Mouse (Mus musculus): Measurements from ENCODE around the gene BC005537. TPM values are rescaled to one million over a fixed set of nuclear protein-coding genes. Genes with fewer than 3 reads are reported as not detected.

The BC005537 gene
- total RNA-seq, 2 experiments from 2014 or later, result 42.4 to 91.9 TPM

DNA sequence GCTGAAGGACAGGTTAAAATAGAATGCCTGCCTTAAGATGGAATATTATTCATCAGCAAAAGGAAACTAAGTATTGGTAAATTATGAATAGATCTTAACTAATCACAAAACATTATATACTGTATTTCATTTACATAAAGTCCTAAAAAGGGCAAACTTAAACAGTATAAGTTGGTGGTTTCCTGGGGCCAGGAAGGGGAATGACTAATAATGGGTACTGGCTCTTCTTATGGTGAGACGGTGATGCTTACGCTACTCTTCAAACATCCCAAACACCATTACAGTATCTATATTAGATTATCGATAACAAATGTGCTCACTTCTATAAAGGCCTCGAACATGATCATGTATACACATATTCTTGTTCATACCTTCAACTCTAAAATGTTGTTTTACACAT lies 2.8 kb upstream of the BC005537 start:
- ATAC-seq (replicated peaks; ENCODE audit: low FRiP score, low TSS enrichment, poor library complexity, severe bottlenecking), result no peak

DNA sequence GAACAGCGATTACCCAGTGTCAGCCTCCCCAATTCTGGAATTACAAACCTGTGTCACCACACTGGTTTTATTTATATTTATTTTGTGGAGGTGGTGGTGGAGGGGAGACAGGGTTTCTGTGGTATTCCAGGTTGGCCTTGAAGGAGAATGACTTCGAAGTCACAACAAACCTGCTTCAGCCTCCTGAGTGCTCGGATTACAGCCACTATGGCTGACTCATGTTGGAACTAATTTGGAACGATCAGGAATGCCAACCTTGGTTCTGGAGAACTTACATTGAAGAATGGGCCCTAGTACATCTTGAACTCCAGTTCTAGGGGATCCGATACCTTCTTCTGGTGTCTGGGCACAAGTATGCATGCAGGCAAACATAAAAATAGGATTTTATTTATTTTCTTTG lies 2.1 kb upstream of the BC005537 start:
- ATAC-seq (replicated peaks; ENCODE audit: low FRiP score, low TSS enrichment, poor library complexity, severe bottlenecking), result no peak

DNA sequence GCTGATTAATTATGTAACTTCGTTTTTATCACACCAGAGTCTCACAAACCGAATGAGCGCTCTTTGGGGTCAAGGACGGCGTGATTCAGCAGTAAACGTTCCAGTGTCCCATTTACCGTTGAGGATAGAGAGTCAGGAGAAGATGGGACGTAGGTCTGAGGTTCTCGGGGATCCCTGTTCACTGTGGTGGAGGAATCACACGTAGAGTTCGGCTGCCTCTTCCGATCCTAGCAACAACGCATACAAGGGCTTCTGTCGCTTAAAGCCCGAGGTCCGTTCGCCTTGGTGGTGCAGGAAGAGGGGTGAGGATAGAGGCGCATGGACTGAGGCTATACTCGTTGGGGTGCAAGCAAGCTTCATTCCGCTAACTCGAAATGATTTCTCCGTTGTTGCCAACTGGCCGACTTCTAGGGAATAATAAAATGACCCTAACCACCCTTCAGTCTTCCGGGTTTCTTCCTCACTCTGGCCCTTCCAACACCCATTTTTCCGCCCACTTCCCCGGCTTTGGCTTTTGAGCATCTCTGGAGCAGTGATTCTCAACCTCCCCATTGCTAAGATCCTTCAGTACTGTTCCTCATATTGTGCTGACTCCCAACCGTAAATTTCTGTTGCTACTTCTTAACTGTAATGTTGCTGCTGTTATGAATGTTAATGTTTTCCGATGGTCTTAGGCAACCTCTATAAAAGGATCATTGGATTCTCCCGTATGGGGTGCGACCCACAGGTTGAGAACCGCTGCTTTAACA lies 1.4 kb upstream of the BC005537 start:
- ATAC-seq (replicated peaks; ENCODE audit: low FRiP score, low TSS enrichment, poor library complexity, severe bottlenecking), result peak; percentile 7; the same call in 1 of the 2 replicates

DNA sequence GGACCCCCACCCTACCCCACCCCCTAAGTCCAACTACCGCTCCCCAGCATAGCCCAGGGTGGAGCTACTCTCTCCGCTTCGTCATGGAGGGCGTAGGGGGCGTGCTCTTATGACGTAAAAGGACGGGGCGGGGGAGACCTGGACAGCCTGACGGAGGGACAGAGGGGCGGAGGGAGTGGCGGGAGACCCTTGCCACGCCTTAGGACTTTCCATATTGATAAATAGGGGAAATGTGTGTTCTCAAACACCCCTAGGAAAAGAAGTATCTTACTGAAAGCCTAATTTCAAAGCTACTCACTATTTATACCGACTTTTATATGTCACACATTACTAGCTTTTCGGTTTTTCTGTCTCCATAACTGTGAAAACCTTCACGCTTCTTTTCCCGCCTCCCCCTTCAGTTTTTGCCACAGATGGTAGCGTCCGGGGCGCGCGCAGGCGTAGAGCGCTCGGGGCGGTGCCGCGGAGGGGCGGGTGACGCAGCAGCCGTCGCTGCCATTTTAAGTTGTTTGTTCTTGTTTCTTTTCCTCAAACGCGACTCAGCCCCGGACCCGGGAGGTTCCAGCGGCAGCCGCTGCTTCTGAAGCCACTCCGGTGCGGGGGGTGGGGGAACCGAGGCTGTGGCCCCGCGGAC lies 666 bp upstream of the BC005537 start:
- ATAC-seq (replicated peaks; ENCODE audit: low FRiP score, low TSS enrichment, poor library complexity, severe bottlenecking), result peak; percentile 89

DNA sequence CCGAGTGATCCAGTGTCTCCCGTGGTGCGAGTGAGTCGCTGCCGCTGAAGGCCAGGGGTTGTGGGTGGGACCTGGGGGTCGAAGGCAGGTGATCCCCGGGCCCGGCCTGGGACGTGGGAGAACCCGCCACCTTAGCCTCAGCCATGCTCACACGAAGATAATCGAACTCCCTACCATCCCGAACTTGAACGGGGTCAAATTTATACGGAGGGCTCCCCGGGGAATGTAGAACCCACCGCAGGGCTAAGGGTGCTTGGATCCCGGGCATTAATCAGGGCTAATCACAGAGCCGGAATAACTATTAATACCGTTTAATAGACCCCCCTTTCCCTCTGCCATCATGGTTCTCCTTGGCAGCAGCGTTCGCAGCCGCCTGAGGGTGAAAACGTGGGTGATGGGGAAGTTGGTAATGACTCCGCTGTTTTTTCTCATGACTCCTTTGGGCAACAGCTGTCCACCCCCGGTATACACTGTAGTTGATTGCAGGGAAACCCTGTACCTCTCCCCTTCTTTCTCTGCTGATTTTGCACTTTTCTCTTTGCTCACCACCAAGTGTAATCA lies 754 bp downstream of the BC005537 start:
- ATAC-seq (replicated peaks; ENCODE audit: low FRiP score, low TSS enrichment, poor library complexity, severe bottlenecking), result peak; percentile 39

DNA sequence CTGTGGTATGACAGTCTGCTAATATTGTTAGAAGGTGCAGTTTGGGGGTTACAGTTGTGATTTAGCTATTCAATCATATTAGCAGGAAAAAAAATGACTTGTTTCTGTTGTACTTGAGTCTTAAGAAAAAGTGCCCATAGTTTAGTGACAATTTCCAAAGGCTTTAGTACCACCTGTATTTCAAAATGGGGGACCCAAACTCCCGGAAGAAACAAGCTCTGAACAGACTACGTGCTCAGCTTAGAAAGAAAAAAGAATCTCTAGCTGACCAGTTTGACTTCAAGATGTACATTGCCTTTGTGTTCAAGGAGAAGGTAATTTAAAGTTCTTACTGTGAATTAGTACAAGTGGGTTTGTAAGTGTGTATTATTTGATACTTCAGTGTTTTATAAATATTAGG lies 1.7 kb downstream of the BC005537 start:
- no peak for ATAC-seq (replicated peaks; ENCODE audit: low FRiP score, low TSS enrichment, poor library complexity, severe bottlenecking)

DNA sequence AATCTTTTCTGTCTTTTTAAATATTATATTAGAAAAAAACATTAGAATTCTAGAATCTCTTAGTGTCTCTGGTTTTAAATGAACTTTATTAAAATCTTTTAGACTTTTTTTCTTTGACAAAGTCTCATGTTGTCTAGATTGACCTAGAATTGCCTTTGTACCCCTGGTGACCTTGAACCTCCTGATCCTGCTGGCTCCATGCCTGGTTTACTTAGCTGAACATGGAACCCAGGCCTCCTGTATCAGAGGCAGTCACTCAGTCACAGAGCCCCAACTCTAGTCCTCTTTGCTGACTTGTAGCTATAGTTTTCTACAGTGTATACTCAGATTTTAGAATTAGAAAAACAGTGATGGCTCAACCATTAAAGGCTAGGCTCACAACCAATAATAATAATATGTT lies 4.6 kb downstream of the BC005537 start:
- no peak for ATAC-seq (replicated peaks; ENCODE audit: low FRiP score, low TSS enrichment, poor library complexity, severe bottlenecking)

DNA sequence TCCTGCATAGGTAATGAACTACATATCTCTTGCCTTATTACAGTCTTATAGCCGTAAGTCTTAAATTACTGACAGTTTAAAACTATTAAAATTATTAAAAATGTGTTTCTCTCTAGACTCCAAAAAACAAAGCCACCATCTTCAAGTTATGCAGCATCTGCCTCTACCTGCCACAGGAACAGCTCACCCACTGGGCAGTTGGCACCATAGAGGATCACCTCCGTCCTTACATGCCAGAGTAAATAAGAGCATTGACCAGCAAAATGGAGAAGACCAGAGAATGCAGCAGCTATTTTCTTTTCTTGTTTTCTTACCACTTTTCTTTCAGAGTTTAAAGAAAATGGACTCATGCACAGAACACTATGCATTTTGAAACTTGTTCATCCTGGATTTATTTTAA lies 11.1 kb downstream of the BC005537 start:
- ATAC-seq (replicated peaks; ENCODE audit: low FRiP score, low TSS enrichment, poor library complexity, severe bottlenecking), result no peak

DNA sequence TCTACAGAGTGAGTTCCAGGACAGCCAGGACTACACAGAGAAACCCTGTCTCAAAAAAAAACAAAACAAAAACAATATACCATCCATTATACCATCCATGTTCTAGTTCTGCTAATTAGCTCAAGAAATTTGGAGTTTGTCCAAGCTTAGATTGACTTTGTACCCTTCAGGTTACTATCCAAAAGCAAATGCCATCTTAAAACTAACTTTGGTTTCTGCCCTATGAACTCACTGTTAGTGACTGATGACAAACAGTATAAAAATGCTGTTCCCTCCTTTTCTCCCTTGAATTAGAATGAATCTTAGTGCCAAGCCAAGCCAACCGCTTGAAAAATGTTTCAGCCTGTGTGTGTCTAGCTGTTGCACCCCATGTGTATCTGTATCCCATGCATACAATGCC lies 13.2 kb downstream of the BC005537 start:
- no peak for ATAC-seq (replicated peaks; ENCODE audit: low FRiP score, low TSS enrichment, poor library complexity, severe bottlenecking)

DNA sequence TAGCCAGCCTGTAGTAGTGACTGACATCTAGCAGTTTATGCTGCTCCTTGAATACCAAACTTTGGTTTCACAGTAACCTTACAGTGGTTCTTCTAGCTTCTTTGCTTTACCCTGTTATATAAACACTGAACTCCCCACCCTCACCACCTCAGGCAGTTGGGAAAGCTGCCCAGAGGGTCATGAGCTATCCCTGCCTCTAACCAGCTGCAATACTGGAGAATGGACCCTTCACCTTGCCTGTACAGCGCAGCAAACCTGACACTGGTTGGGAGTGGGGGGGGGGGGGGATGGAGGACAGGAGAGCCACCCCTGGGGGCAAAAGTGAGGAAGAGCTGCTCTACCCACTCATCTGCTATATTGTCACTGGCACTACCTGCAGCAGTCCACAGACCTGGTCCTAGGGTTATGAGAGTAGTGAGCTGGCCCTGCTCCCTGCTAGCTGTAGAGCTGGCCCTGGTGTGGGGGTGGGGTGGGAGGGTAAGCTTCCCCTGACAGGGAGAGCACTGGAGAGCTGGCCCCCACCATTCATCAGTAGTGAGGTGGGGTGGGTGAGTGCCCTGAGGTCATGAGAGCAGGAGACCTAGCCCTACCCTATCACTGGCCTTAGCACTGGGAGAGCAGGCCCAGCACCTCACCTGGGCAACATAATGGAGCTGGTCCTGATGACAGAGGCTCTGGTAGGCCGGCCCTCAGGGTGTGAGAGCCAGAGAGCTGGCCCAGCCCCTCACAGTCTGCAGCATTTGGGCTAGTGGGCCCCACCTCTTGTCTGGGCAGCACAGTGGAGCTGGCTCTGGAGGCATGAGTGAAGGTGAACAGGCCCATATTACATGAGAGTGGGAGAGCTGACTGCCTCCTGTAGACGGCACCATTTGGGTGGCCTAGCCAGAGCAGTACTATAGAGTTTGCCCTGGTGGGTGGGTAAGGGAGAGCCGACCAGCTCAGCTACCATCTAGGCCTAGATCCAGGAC lies 15.0 kb downstream of the BC005537 start:
- peak; percentile 45 for ATAC-seq (replicated peaks; ENCODE audit: low FRiP score, low TSS enrichment, poor library complexity, severe bottlenecking)

DNA sequence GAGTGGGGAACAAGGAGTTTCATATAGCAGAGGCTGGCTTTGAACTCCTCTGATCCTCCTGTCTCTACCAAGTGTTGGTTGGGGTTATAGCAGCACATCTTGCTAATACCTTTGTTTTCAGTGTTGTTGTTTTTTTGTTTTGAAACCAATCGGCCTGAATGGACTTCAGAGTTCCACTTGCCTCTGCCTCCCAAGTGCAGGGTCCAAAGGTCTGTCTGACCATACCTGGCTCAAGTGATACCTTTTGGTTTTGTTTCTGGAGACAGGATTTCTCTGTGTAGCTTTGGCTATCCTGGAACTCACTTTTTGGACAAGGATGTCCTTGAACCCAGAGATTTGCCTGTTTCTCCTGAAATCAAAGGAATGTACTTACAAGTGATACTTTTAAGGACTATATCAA lies 18.5 kb downstream of the BC005537 start:
- no peak for ATAC-seq (replicated peaks; ENCODE audit: low FRiP score, low TSS enrichment, poor library complexity, severe bottlenecking)

DNA sequence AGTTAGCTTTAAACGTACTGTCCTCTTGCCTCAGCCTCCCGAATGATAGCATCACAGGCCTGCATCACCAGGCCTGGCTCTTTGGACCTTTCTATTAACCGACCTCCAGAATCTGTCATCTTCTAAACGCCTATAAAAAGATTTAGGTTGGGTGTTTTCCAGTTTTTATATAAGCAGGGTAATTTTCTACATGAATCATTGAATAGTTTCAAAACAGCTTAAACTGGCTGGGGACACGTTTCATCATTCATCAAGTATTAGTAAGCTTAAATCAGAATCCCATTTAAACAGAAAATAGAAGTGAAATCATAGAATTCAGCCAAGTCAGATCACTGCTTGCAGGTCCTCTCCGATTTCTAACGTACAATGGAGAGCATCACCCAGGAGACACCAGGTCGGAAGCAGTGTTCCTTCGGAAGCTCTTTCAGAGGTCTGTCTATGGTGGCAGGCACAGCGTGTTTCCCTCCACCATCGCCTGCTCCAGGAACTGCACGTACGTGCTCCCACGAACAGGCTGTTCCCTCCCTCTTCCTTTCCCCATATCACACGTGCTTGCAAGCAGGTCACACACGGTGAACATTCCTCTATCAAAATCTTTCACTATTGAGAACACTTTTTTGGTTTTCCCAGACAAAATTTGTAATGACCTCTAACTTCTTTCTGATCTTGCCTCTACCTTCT lies 21.3 kb downstream of the BC005537 start:
- ATAC-seq (replicated peaks; ENCODE audit: low FRiP score, low TSS enrichment, poor library complexity, severe bottlenecking), result no peak

DNA sequence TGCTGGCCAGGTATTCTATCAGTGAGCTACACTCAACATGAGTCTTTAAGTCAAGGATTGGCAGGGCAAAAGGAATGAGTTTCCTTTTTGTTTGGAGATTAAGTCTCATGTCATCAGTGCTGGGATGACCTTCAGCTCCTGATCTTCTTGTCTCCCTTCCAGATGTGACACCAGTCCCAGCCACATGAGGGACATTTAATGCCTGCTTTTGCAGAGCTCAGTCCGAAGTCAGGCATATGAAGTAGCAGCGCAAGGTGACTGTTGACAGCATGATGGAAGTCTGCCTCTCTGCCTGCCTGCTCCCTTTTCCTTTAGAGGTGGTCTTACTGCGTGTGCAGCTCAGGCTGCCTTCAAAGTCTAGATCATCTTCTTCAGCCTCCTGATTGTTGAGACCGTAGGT lies 23.2 kb downstream of the BC005537 start:
- ATAC-seq (replicated peaks; ENCODE audit: low FRiP score, low TSS enrichment, poor library complexity, severe bottlenecking), result no peak

DNA sequence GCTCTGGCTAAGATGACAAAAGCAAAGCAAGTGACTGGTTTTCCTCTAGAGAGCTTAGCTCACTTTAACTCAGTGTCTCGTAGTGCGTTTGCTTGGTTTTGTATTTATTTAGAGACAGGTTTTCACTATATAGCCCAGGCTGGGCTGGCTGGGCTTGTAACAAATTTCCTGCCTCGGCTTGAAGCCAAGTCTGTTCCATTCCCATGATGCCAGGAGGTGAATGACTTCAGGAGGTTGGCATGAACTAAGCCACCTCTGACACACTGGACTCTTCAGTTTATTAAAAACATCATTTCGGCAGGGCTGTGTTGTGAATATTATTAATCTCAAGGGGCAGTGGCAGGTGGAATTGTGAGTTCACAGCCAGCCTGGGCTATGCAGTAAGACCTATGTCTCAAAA lies 24.1 kb downstream of the BC005537 start:
- ATAC-seq (replicated peaks; ENCODE audit: low FRiP score, low TSS enrichment, poor library complexity, severe bottlenecking), result no peak

DNA sequence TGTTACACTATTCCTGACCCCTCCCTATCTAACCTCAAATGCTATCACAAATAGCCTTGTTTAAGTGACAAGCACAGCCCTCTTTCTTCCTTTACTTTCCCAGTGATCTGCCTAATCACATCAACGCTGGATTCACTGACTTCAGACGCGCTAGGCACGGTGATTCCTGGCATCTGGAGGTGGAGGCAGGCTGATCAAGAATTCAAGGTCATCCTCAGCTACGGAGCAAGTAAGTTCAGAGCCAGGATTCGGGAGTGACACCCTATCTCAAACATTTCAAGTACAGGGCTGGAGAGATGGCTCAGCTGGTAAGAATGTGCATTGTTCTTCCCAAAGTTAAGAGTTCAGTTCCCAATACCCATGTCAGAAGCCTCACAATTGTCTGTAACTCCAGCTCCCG lies 24.7 kb downstream of the BC005537 start:
- ATAC-seq (replicated peaks; ENCODE audit: low FRiP score, low TSS enrichment, poor library complexity, severe bottlenecking), result no peak

DNA sequence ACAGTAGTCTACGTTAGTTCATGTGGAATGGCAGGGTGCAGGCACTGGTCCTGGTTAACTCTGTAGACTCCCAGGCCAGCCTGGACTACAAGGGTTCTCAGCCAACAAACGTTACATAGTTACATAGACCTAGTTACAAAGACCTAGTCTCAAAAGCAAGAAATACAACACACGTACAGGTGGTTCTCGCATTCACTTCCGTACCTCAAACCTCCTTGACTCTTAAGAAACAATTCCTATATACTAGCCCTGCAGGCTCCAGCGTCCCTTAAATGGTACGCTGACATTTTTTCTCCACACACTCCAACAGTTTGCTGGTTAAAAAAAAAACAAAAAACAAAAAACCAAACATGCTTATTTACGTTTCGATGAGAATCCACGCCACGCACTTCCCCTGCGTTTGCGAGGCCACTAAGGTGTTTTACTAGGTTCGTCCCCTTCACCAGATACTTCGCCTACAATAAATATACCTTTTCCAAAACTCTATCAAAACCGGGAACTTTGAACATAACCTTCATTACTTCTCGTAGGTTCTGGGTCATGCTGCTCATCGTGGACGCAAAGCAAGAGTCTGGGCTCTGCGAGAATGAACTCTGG lies 29.4 kb downstream of the BC005537 start:
- peak; percentile 22 for ATAC-seq (replicated peaks; ENCODE audit: low FRiP score, low TSS enrichment, poor library complexity, severe bottlenecking)

DNA sequence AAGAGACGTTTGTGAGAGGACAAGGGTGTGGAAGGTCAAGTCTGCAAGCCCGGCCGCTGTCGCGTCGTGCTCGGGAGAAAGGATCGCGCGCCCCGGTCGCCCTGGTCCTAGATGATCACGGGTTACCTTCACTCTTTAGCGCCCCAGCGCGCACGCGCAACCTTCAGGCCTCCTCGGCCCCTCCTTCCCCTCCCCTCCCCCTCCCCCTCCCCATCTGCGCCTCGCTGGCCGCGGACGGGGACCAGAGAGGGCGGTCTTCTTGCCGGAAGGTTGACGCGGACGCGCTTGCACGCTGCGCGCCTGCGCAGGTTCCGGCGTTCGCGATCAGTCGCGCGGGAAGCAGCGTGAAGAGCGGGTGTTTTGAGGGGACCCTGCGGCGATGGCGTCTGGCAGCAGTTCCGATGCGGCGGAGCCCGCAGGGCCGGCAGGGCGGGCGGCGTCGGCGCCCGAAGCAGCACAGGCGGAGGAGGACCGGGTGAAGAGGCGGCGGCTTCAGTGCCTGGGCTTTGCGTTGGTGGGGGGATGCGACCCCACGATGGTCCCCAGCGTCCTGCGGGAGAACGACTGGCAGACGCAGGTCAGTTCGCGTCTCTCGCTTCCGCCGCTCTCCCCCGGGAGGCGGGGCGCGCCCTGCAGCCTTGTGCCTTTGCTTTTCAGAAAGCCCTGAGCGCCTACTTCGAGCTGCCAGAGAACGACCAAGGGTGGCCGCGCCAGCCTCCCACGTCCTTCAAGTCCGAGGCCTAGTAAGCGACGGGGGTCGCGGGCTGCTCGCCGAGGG lies 30.1 kb downstream of the BC005537 start, which contains the start of the genes Acot13 and Tdp2:
TSS of gene Acot13 (minus strand) at position 188 of the 778 bp plus-strand sequence.
TSS of gene Tdp2 (plus strand) at position 327 of the 778 bp plus-strand sequence.
- ATAC-seq (replicated peaks; ENCODE audit: low FRiP score, low TSS enrichment, poor library complexity, severe bottlenecking), result peak; percentile 93
